ENCODE assay signal across 13 mouse cellular contexts in genomic region chr7:131469506-131469905, GRCm38 (mm10). TPM values are rescaled to one million over a fixed set of nuclear protein-coding genes. Genes with fewer than 3 reads are reported as not detected.
DNase-seq lines count a peak whose midpoint lies in the region; ATAC-seq and TF ChIP-seq lines count a peak whose summit lies in the region.
"Had no signal": no experiment of that assay in that cellular context is flagged by ENCODE, and none has a peak within 500 bp of the region (broad histone marks: within the 10 kb centered on the region; RNA-seq: fewer than 3 reads in every experiment).

No protein-coding gene starts in this region.

- 62% methylated on average over 3 of the region's 3 CpGs for WGBS in intestine, postnatal 0 days
- WGBS in intestine, embryonic 15.5 days, result 72% methylated on average over 3 of the region's 3 CpGs

- H3K27me3 ChIP-seq in intestine, postnatal 0 days (replicated peaks; ENCODE audit: control insufficient read depth, insufficient read depth, low read length), result no peaks in the 10 kb centered on the region
- no peaks in the 10 kb centered on the region for H3K27me3 ChIP-seq in intestine, embryonic 15.5 days (replicated peaks)
- no peaks in the 10 kb centered on the region for H3K27me3 ChIP-seq in G1E (ENCODE audit: insufficient read depth, low read length)
- H3K27me3 ChIP-seq: stomach, embryonic 15.5 days had no signal

- H3K4me1 ChIP-seq in intestine, postnatal 0 days (replicated peaks; ENCODE audit: control insufficient read depth, insufficient read depth, low read length), result no peaks in the 10 kb centered on the region
- H3K4me1 ChIP-seq in intestine, embryonic 15.5 days (replicated peaks), result no peaks in the 10 kb centered on the region
- peaks cover 2% of the 10 kb centered on the region; the same call in 1 of the 2 replicates for H3K4me1 ChIP-seq in G1E (ENCODE audit: insufficient read depth, low read depth, low read length)
- H3K4me1 ChIP-seq: stomach, embryonic 15.5 days had no signal

- peak; percentile 18 for DNase-seq in 3T3-L1 (ENCODE audit: low read depth, low spot score)
- DNase-seq in G1E (ENCODE audit: low spot score), result peak; percentile 2
- DNase-seq in gastrocnemius, postnatal 25 days, result no peak
- DNase-seq in adrenal gland, adult 2 months, result no peak
- DNase-seq in left cerebral cortex, postnatal 36 days (ENCODE audit: low spot score in 2 of 2), result no peak
- DNase-seq: cerebellum, postnatal 25 days; kidney, postnatal 10 days had no signal

- H3K27ac ChIP-seq in intestine, postnatal 0 days (ENCODE audit: low read depth, low read length), result no peak overlapping the region
- H3K27ac ChIP-seq in intestine, embryonic 15.5 days, result no peak overlapping the region
- H3K27ac ChIP-seq: forebrain, embryonic 12.5 days; stomach, embryonic 15.5 days had no signal

- peak; percentile 50 for TF ChIP-seq CTCF in intestine, postnatal 0 days (IDR thresholded peaks at IDR 0.05; ENCODE audit: low read depth)
- TF ChIP-seq CTCF in G1E (IDR thresholded peaks at IDR 0.05; ENCODE audit: low read depth, low read length), result peak; percentile 31; the same call in 1 of the 2 replicates

- no peaks in the 10 kb centered on the region for H3K36me3 ChIP-seq in intestine, postnatal 0 days (ENCODE audit: control insufficient read depth, insufficient read depth)
- no peaks in the 10 kb centered on the region for H3K36me3 ChIP-seq in intestine, embryonic 15.5 days
- H3K36me3 ChIP-seq in G1E (replicated peaks), result no peaks in the 10 kb centered on the region
- H3K36me3 ChIP-seq: forebrain, embryonic 12.5 days; midbrain, embryonic 10.5 days; stomach, embryonic 15.5 days had no signal

- no peak for ATAC-seq in intestine, postnatal 0 days
- no peak for ATAC-seq in intestine, embryonic 15.5 days
- ATAC-seq in G1E (ENCODE audit: extremely low read depth, insufficient number of reproducible peaks, low FRiP score, poor library complexity, severe bottlenecking), result no peak; the same call in 1 of the 2 replicates
- peak; percentile 63; the same call in 1 of the 2 replicates for ATAC-seq in erythroid progenitor cell, adult 5-6 weeks (replicated peaks; ENCODE audit: low FRiP score, poor library complexity, severe bottlenecking)

- intact Hi-C loops in left cerebral cortex, postnatal 36 days (cut with DNase I), result no loop called here

- no peak overlapping the region for H3K9ac ChIP-seq in intestine, postnatal 0 days (ENCODE audit: low read depth, low read length)
- no peak overlapping the region for H3K9ac ChIP-seq in intestine, embryonic 15.5 days
- H3K9ac ChIP-seq: forebrain, embryonic 12.5 days; stomach, embryonic 15.5 days had no signal

- no peak overlapping the region for H3K4me2 ChIP-seq in intestine, postnatal 0 days (replicated peaks; ENCODE audit: low read depth)
- H3K4me2 ChIP-seq in intestine, embryonic 15.5 days (replicated peaks), result no peak overlapping the region
- H3K4me2 ChIP-seq: forebrain, embryonic 12.5 days; stomach, embryonic 15.5 days had no signal

- H3K4me3 ChIP-seq in intestine, postnatal 0 days (ENCODE audit: low read depth, low read length), result no peak overlapping the region
- H3K4me3 ChIP-seq in intestine, embryonic 15.5 days (replicated peaks), result no peak overlapping the region
- H3K4me3 ChIP-seq in G1E (ENCODE audit: low read depth, low read length), result no peak overlapping the region
- H3K4me3 ChIP-seq: forebrain, embryonic 12.5 days; midbrain, embryonic 10.5 days; stomach, embryonic 15.5 days had no signal

- no peaks in the 10 kb centered on the region for H3K9me3 ChIP-seq in intestine, postnatal 0 days (ENCODE audit: control insufficient read depth)
- no peaks in the 10 kb centered on the region for H3K9me3 ChIP-seq in intestine, embryonic 15.5 days
- no peaks in the 10 kb centered on the region for H3K9me3 ChIP-seq in G1E (replicated peaks)
- H3K9me3 ChIP-seq: forebrain, embryonic 12.5 days; midbrain, embryonic 10.5 days; stomach, embryonic 15.5 days had no signal

RNA-seq across cellular contexts. Expression of gene Acadsb, which starts 59.1 kb away (rescaled TPM):
- 23.1 and 23.6 TPM in 2 replicates for polyA plus RNA-seq in intestine, postnatal 0 days (2015; fragmentation: Nextera tagmentation; extraction: Ambion mirVana)
- polyA plus RNA-seq in intestine, embryonic 15.5 days (2015; fragmentation: Nextera tagmentation; extraction: Ambion mirVana), result 69.0 and 84.8 TPM in 2 replicates
- total RNA-seq in G1E (2014; fragmentation: Nextera tagmentation), result 22.5 and 35.5 TPM in 2 replicates
- total RNA-seq in G1E (2017), result 40.0 and 42.7 TPM in 2 replicates
- polyA plus RNA-seq in G1E (2012), result 2.6 and 2.7 TPM in 2 replicates
- total RNA-seq in erythroid progenitor cell, adult 5-6 weeks (2015; ENCODE audit: low replicate concordance), result 1.7 and 10.1 TPM in 2 replicates
- total RNA-seq in erythroid progenitor cell, adult 5-6 weeks (2017; ENCODE audit: low replicate concordance), result 12.9 and 18.9 TPM in 2 replicates
- 100 to 1,000 TPM; 120 to 130 TPM for total RNA-seq in gastrocnemius, postnatal 25 days (2021)
- total RNA-seq in adrenal gland, adult 2 months (2021), result 100 to 1,000 TPM; 228 to 655 TPM
- polyA plus RNA-seq in adrenal gland, adult 2 months (2012; rRNA removed), result 14.5 and 24.4 TPM in 2 replicates
- 10 to 100 TPM; 76.2 to 80.4 TPM for total RNA-seq in left cerebral cortex, postnatal 36 days (2021)

RNA-seq across cellular contexts. Expression of gene Ikzf5, which starts 59.2 kb away (rescaled TPM):
- polyA plus RNA-seq in intestine, postnatal 0 days (2015; fragmentation: Nextera tagmentation; extraction: Ambion mirVana), result 5.6 and 5.9 TPM in 2 replicates
- polyA plus RNA-seq in intestine, embryonic 15.5 days (2015; fragmentation: Nextera tagmentation; extraction: Ambion mirVana), result 10.0 and 10.8 TPM in 2 replicates
- total RNA-seq in G1E (2014; fragmentation: Nextera tagmentation) (42.9 and 59.1 TPM in 2 replicates), G1E (2017) (20.2 and 24.1 TPM in 2 replicates)
- 6.6 and 10.1 TPM in 2 replicates for polyA plus RNA-seq in G1E (2012)
- 53.3 and 72.9 TPM in 2 replicates for total RNA-seq in erythroid progenitor cell, adult 5-6 weeks (2015; ENCODE audit: low replicate concordance)
- 46.1 and 50.6 TPM in 2 replicates for total RNA-seq in erythroid progenitor cell, adult 5-6 weeks (2017; ENCODE audit: low replicate concordance)
- total RNA-seq in gastrocnemius, postnatal 25 days (2021), result 10 to 100 TPM; 20.8 to 22.2 TPM
- 10 to 100 TPM; 36.8 to 37.2 TPM for total RNA-seq in adrenal gland, adult 2 months (2021)
- 7.4 and 7.9 TPM in 2 replicates for polyA plus RNA-seq in adrenal gland, adult 2 months (2012; rRNA removed)
- total RNA-seq in left cerebral cortex, postnatal 36 days (2021), result 10 to 100 TPM; 42.5 to 51.8 TPM

Comparison
In these comparisons a context has a peak if more than half of its experiments do, and no peak if none do; other contexts are left out.
1. DNase-seq: peak in 3T3-L1 (single experiment) and G1E (single experiment); none in gastrocnemius, postnatal 25 days (single experiment), adrenal gland, adult 2 months (single experiment) and left cerebral cortex, postnatal 36 days (0 of 2).